Mouse (Mus musculus): ENCODE measurements at regions not wholly inside any gene's neighbourhood (a gene's known extent, or its start where the extent isn't known, plus 50 kb on each side); places are given as distances from the start of the nearest gene placed in this dataset.

DNA sequence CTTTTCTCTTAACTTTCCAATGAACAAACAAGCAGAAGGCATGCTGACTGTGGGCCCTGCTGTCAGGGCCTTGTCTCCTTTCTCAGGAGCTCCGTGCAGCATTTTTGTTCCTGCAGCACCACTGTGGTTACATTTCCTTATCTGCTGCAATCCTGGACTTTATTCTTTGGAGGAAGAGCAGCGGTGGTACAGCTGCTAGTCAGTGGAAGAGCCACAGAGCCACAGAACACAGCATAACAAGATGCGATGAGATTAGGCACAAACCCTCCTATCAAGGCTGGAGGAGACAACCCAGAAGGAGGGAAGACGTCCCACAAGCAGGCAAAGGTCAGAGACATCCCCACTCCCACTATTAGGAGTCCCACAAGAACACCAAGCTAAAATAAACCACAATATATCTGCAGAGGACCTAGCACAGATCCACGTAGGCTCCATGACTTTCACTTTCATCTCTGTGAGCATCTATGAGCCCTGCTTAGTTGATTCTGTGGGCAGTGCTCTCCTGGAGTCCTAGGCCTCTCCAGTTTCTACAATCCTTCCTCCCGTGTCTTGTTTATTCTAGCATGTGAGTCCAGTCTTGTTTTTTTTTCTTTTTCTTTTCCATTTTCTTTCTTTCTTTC is 133.0 kb downstream of the Zfp619 start:
- TF ChIP-seq CTCF (IDR thresholded peaks at IDR 0.05; ENCODE audit: borderline replicate concordance, extremely low read depth, insufficient read depth, insufficient read length) (no peak), POLR2A (IDR thresholded peaks at IDR 0.05; ENCODE audit: borderline replicate concordance, extremely low read depth, insufficient read depth, insufficient read length, poor library complexity, severe bottlenecking) (no peak)
